Mouse (Mus musculus) frontal cortex, postnatal 14 days (tissue): ENCODE data around the gene Phyhipl.

Experiments used
- DNase-seq, 2 experiments: peaks; one replicate each; pipeline ENCODE4 v3.0.0; 2022; ENCODE audit warnings: low spot score in 2 of 2

Phyhipl gene

DNA sequence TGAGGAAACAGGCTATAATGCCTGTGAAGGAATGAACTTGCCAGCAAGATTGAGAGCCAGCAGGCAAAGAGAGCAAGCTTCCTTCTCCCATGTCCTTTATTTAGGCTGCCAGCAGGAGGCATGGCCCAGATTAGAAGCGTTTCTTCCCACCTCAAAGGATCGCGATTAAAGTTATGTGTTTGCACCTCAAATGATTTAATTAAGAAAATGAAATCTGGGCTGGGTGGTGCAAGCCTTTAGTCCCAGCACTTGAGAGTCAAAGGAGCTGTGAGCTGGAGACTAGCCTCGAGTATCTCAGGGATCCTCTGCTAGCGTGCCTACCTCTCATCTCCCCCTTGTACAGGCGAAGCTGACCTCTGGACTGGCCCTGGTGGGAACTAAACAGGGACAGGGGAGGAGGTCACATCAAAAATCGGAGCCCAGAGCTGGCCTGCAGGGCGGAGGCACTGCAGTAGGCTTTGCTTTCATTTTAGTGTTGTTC, 122.4 kb downstream of the Phyhipl start:
- peak in 1 of 2 experiments; percentile 13 for DNase-seq

DNA sequence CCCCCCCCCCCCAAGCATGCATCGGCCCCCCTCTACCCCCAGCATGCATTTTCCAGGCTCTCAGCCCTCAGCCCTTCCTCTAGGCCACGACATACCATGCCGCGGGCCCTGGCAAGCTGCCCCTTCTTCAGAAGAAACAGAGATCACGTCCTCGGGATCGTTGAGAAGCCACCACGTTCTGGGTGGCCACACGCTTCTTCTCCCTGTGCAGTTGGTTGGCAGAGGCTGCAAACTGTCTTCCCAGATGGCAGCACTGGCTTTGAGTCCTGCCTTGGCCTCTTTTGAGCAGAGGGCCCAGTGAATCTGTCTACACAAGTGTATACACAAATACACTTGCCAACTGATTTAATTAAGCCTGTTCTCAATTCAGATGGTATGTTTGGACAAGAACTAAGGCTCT, 123.5 kb downstream of the Phyhipl start:
- peak in 1 of 2 experiments; percentile 22 for DNase-seq

DNA sequence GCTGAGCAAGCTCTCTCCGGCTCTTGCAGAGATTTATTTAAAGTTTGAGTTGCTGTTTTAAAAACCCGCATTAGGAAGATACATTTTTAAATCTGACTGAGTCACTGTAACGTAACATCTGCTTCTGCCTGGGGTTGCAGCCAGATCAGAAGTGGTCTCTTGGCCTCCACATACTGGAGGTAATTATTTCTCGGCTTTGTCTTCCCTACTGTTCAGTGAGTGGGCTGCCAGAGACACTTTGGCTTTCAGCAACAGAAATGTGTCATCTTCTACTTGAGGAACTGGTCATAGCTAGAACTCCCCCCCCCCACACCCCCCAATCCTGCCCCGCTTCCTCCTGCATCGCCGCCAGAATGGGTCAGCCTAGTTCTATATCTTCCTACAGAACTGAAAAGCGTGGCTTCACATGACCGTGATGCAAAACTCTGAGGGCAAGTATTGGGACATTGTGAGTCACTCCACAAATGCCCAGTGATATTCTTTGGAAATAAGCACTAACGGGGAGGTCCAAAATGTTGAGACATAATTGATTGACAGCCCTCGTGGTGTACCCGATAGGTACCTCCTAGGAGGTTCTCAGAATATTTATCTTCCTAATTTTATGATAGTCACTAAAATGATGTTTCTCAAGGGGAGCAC, 125.5 kb downstream of the Phyhipl start:
- no peak for DNase-seq

DNA sequence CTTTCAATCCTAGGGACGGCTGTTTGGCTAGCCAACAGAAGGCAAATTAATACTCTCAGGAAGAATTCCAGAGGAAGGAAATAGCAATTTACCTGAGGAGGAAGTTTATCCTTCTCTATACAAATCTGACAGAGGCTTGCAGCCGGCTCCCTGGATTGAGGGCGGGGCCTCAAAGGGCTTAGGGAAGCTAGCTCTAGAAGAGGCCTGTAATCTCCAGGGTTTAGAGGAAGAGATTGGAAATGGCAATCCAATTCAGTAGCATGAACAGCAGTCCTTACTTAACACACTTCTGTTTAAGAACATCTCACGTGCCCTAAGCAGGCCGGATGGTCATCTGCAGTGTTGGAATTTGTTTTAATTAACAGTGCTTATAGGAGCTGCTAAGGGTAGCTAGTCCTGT, 134.4 kb downstream of the Phyhipl start:
- no peak for DNase-seq

DNA sequence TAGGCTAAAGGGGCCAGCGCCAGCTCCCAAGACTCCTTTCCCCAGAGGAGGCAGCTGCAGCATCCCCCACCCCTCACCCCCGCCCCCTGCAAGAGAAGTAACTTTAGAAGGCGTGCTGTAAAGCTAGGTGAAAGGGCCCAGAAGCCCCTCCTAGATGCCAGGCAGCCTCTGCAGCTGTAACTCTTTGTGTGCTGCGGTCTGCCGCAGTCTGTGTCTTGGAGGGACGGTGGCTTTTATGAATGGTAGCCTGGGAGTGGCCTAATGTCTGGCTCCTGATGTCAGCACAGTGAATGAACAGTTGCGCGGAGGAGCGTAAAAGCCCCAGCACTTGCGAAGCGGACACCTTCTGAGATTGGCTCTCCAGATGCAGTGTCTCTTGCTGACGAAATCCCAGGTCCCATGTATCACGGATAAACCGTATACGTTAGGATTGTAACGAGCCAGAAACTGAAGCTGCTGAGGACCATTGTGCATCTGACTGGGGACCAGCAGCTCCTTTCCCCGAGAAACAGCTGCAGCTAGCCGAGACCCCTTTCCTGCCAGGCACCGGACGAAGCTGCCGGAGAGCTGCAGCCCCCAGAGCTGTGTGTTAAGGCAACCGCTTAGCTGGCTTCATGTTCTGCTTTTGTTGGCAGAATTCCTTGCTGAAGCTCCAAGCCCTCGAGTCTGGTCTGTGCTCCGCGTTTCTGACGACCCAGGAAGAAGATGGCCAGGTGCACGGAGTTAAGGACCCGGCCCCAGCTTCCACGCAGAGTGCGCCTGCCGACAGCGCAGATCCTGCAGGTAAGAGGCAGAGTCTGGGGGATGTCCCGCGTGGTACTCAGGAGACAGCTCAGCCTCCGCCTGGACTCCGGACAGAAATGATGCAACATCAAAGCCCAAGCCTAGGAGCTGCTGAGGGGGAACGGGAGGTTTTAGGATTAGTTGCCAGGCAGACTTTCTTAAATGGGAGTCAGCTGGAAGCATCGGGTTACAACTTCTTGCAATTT, 135.3 kb downstream of the Phyhipl start:
- DNase-seq: peak; percentile 28 to 51

DNA sequence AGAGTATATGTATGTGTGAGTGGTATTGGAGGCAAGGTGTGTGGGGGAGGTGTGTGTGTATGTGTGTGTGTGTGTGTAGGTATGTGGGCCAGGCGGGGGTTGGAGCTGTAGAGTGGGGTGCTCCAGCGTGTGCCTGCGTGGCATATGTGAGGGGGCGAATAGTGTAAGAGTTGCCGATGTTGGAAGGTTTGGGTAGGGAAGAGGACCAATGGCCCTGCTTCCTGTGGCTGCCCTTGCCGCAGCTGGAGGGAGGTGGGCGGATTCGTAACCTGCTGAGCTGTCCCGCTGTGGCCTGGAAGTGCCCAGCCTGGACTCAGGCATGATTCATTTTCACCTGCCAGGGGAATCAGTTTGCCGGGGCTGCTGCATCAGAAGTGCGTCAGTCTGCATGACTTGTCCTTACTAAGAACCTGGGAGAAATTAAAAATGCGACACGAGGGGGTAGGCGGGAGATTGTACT, 136.1 kb downstream of the Phyhipl start:
- peak in 1 of 2 experiments; percentile 5 for DNase-seq

DNA sequence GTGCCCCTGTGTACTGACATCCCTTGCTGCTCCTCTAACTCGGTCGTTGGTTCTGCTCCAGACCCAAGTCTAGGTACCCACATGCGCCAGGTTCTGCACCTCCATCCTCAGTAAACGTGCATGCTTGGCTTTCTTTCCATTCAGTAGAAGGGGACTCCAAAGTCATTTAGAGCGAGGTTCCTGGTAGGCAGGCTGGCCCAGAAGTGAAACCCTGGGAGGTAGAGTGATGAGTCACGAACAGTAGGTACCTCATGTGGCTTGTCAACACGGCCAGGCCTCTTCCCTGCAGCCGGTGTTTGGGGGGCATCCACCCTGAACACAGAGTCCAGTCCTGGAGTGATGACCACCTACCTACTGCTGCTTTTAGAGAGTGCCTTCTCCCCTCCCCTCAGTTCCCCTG, 139.1 kb downstream of the Phyhipl start:
- no peak for DNase-seq

DNA sequence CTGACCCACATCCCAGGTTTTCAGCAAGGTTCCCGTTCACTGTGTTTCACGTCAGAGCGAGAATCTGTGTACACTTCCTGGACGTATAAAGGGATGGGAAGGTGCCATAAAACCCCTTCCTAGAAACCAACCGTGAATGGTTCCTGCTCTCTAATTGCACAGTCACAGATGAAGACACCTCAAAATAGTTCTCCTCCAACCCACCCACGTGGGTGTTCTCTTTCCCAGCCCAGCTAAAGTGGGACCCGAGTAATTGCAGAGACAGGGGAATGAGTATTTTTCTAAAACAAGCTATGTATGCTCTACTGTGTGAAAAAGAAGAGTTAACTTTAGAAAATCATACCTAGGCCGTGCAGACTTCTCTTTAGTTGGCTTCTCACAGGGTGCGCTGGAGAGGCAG, 140.9 kb downstream of the Phyhipl start:
- DNase-seq: no peak

DNA sequence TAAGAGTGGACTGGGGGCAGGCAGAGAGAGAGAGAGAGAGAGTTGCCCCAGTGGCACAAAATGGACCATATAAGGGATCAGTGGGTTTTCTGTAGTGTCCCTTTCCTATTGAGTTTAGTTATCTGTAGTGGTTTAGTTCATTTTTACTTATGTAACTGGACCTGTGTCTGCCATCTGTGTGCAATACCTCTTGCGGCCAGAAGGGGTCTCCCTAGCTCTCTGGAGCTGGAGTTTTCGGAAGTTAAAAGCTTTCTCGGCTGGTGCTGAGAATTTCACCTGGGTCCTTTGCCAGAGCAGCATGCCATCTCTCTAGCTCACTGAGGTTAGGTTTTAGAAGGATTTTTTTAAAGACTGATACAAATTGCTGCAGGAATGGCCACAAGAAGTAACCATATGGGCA, 147.9 kb downstream of the Phyhipl start:
- DNase-seq: no peak
